Mouse (Mus musculus) neural tube, embryonic 13.5 days (tissue): ENCODE measurements around the gene Syngr2. TPM values are rescaled to one million over a fixed set of nuclear protein-coding genes. Genes with fewer than 3 reads are reported as not detected.

Experiments
- ATAC-seq: fragments of 200-750 bp; cut with Nextera tagmentation; 2 replicates; pipeline ENCODE4 v1.8.0; 2017; ENCODE audit warnings: low read depth, mild to moderate bottlenecking, moderate TSS enrichment, moderate library complexity
- H3K27ac ChIP-seq: fragments of 300-500 bp; sonication (generic); replicated peaks from 2 replicates; pipeline ENCODE4 v1.5.1; 2015; ENCODE audit warnings: moderate library complexity, mild to moderate bottlenecking, inconsistent platforms
- H3K27me3 ChIP-seq: fragments of 300-500 bp; sonication (generic); 2 replicates; pipeline ENCODE4 v1.6.1; 2015; ENCODE audit warnings: mild to moderate bottlenecking, inconsistent platforms
- H3K36me3 ChIP-seq: fragments of 300-500 bp; sonication (generic); 2 replicates; pipeline ENCODE4 v1.6.1; 2015; ENCODE audit warnings: mild to moderate bottlenecking, inconsistent platforms
- H3K4me1 ChIP-seq: fragments of 300-500 bp; sonication (generic); replicated peaks from 2 replicates; pipeline ENCODE4 v1.6.1; 2015; ENCODE audit warnings: inconsistent platforms
- H3K4me2 ChIP-seq: fragments of 300-500 bp; sonication (generic); 2 replicates; pipeline ENCODE4 v1.6.1; 2015; ENCODE audit warnings: inconsistent platforms, mild to moderate bottlenecking, moderate library complexity
- H3K4me3 ChIP-seq: fragments of 300-500 bp; sonication (generic); 2 replicates; pipeline ENCODE4 v1.5.1; 2015; ENCODE audit warnings: mild to moderate bottlenecking, inconsistent platforms
- H3K9ac ChIP-seq: fragments of 300-500 bp; sonication (generic); 2 replicates; pipeline ENCODE4 v1.6.1; 2015; ENCODE audit warnings: moderate library complexity, mild to moderate bottlenecking, inconsistent platforms
- H3K9me3 ChIP-seq: fragments of 300-500 bp; sonication (generic); 2 replicates; pipeline ENCODE4 v1.6.1; 2016; ENCODE audit warnings: inconsistent platforms
- WGBS: fragments of 180-500 bp; shearing (Covaris S2); methylation state at CpG from one replicate; pipeline ENCODE4 v1.1.7; 2015; 5-methylcytosine and 5-hydroxymethylcytosine counted together
- polyA plus RNA-seq: library from polyadenylated mRNA; unstranded; fragments of >200 nt; fragmentation: Nextera tagmentation; extraction: Ambion mirVana; gene quantifications from 2 replicates; pipeline ENCODE4 v1.2.1, GENCODE M21; 2015

Syngr2 gene
- polyA plus RNA-seq, 1 experiment from 2014 or later = 15.3 TPM

- Histone ChIP-seq H3K9ac (no peak overlapping the region), H3K4me1 (peaks cover 25% of the 10 kb centered on the region), H3K36me3 (no peaks in the 10 kb centered on the region), H3K4me2 (no peak overlapping the region), H3K27ac (no peak overlapping the region), H3K9me3 (no peaks in the 10 kb centered on the region), H3K27me3 (no peaks in the 10 kb centered on the region), H3K4me3 (no peak overlapping the region)
- WGBS = 55% methylated on average over 5 of the region's 5 CpGs
- ATAC-seq = no peak
Measured at GRCm38 (mm10) chr11:117846640-117847039, 37.2 kb downstream of the Syngr2 start.

DNA sequence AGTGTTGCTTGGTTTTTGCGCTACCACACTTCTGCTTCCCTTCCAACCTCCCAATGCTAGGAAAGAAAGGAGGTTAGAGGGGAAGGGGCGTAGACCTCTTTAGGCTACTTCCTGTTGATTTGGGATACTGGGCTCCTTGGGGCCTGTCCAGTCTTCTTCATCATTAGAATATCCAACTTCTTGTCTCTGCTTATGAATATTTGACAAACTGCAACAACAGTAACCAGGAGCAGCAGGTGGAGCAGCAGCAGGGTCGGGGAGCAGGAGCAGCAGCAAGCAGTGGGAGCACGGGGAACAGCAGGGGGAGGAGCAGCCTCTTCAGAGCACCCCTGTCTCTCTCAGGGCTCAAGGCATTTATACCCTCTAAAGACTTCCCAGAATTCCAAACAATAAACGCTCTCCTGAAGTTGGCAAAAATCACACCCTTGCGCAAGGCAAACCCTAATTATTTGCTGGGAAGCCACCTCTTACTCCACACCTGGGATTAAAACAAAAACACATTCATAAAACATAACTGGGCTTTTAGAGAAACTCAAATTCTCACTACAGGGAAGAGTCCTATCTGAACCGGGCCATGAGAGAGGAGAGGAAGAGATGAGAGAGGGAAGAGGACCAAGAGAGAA, 38.2 kb downstream of the Syngr2 start:
- H3K9ac ChIP-seq = peak overlapping the region; percentile 91
- H3K27me3 ChIP-seq = no peaks in the 10 kb centered on the region
- H3K27ac ChIP-seq = peak overlapping the region; percentile 99
- no peaks in the 10 kb centered on the region for H3K36me3 ChIP-seq
- WGBS = 82% methylated on average over 7 of the region's 7 CpGs
- peaks cover 25% of the 10 kb centered on the region for H3K4me1 ChIP-seq
- H3K4me2 ChIP-seq = peak overlapping the region; percentile 84
- no peak for ATAC-seq
- H3K9me3 ChIP-seq = no peaks in the 10 kb centered on the region
- H3K4me3 ChIP-seq = peak overlapping the region; percentile 65

DNA sequence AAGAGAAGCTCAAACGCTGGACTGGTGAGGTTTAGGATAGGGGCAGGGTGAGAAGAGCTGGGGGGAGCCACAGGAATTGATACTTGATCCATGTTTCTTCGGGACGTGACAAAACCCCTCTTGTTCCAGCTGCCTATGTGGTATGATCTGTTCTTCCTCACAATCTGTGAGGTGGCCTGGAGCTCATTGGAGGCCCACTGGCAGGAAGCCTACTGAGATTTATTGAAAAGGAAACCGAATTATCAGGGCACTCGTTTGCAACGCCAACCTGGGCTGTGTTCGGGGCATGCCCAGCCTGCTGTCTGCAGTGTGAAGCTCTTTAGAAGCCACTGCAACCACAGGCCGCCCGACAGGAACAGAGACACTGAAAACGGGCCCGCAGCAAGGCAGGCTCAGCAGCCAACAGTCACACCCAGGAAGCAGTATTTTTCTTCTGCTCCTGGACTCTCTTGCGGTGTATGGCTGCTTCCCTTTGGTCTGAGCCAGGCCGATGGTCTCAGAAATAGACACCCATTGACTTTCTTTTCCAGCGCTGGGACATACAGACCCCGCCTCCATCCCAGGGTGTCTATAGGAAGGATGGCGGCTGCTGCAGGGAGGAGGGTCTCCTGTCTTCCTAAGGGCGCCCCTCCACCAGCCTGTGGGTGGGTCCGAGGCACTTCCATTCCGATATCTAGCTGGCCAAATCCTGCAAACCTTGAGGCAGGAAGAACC, 39.0 kb downstream of the Syngr2 start:
- peak; percentile 92 for ATAC-seq
- Histone ChIP-seq H3K27ac (peak overlapping the region; percentile 99), H3K4me2 (peak overlapping the region; percentile 84), H3K4me1 (peaks cover 25% of the 10 kb centered on the region), H3K9me3 (no peaks in the 10 kb centered on the region), H3K9ac (peak overlapping the region; percentile 91), H3K27me3 (no peaks in the 10 kb centered on the region), H3K4me3 (peak overlapping the region; percentile 65), H3K36me3 (0 out of 2 replicates have a peak, but pooled peaks cover 6% of the 10 kb centered on the region)
- 10% methylated on average over 19 of the region's 19 CpGs for WGBS

GRCm38 (mm10) chr11:117848985-117849671, 39.7 kb downstream of the Syngr2 start, which contains the start of gene Birc5:
Birc5 (plus strand) TSS chr11:117849251.
- H3K27me3 ChIP-seq = no peaks in the 10 kb centered on the region
- WGBS = under 1% methylated on average over 51 of the region's 51 CpGs
- no peaks in the 10 kb centered on the region for H3K9me3 ChIP-seq
- peaks cover 25% of the 10 kb centered on the region for H3K4me1 ChIP-seq
- peak within 1 kb of the TSS; percentile 91 for H3K9ac ChIP-seq
- peak; percentile 94 for ATAC-seq
- H3K36me3 ChIP-seq = 0 out of 2 replicates have a peak, but pooled peaks cover 8% of the 10 kb centered on the region
- peak within 1 kb of the TSS; percentile 99 for H3K27ac ChIP-seq
- peak within 1 kb of the TSS; percentile 65 for H3K4me3 ChIP-seq
- peak within 1 kb of the TSS; percentile 84 for H3K4me2 ChIP-seq

DNA sequence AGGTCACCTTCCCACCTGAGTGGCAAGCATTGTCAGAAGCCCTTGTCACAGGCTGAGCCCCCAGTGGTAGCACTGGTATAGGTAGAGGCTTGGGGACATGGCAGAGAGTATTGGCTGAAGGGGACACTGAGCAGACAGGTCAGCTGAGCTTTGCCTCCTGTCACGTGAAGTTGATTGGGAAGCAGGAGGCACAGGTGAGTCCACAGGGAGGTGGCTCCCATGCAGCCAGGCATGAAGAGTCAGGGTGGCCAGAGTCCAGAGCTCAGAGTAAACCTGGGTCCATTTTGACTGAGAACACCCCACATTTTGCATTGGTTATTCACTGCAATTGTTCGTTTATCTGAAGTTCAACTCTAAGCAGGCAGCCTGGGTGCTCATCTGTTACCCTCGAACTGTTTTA, 43.4 kb downstream of the Syngr2 start:
- H3K27me3 ChIP-seq = no peaks in the 10 kb centered on the region
- peaks cover 22% of the 10 kb centered on the region for H3K4me1 ChIP-seq
- no peak overlapping the region for H3K9ac ChIP-seq
- WGBS = 85% methylated on average over 3 of the region's 3 CpGs
- H3K36me3 ChIP-seq = peaks cover 25% of the 10 kb centered on the region
- no peak overlapping the region for H3K4me3 ChIP-seq
- no peak for ATAC-seq
- H3K4me2 ChIP-seq = no peak overlapping the region
- no peak overlapping the region for H3K27ac ChIP-seq
- no peaks in the 10 kb centered on the region for H3K9me3 ChIP-seq

DNA sequence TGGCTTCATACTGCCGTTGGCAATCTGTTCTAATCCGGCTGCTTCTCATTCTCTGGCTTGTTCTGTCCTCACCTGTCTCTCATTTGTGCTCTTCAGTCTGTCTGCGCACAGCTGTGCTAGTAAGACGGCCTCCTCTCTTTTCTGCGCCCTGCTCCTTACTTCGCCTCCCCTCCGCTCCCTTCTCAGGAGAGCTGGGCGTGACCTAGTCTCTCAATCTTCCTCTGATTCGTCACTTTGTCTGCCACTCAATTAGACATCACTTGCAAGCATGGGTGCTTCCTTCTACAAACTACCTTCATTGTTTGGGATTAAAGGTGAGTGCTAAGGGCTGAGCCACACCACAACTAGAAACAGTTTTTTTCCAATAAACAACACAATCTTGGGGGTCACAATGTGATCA, 44.8 kb downstream of the Syngr2 start:
- 94% methylated on average over 9 of the region's 9 CpGs for WGBS

GRCm38 (mm10) chr11:117855360-117855759, 45.9 kb downstream of the Syngr2 start:
- Histone ChIP-seq H3K4me2 (no peak overlapping the region), H3K9ac (no peak overlapping the region), H3K36me3 (peaks cover 25% of the 10 kb centered on the region), H3K4me3 (no peak overlapping the region), H3K27ac (no peak overlapping the region), H3K27me3 (peaks cover 12% of the 10 kb centered on the region), H3K4me1 (peaks cover 7% of the 10 kb centered on the region), H3K9me3 (no peaks in the 10 kb centered on the region)
- WGBS = 95% methylated on average over 5 of the region's 5 CpGs
- ATAC-seq = no peak

More for the DNA sequence above, 44.8 kb downstream of the Syngr2 start:
- H3K4me2 ChIP-seq = no peak overlapping the region
- ATAC-seq = no peak
- no peak overlapping the region for H3K27ac ChIP-seq
- H3K4me1 ChIP-seq = peaks cover 14% of the 10 kb centered on the region
- H3K36me3 ChIP-seq = peaks cover 25% of the 10 kb centered on the region
- H3K4me3 ChIP-seq = no peak overlapping the region
- H3K9ac ChIP-seq = no peak overlapping the region
- peaks cover 1% of the 10 kb centered on the region for H3K27me3 ChIP-seq
- H3K9me3 ChIP-seq = no peaks in the 10 kb centered on the region

DNA sequence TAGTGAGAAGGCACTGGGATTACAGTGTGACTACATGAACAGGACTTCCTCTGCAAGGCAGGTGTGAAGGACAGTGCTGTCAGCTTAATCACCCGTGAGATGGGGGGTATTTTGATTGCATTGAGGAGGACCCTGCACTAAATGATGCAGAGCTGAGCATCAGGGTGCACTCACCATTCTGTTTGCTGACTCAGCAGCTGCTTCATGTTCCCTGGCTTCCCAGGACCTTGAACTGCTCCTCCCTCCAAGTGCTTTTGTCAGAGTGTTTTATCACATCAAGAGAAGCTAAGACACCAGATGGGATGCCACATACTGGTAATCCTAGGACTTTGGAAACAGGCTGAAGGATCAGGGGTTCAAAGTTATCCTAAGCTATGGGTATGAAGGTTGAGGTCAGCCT, 46.5 kb downstream of the Syngr2 start:
- no peak overlapping the region for H3K4me2 ChIP-seq
- 94% methylated on average over 1 of the region's 1 CpGs for WGBS

GRCm38 (mm10) chr11:117857462-117857861, 48.0 kb downstream of the Syngr2 start:
- WGBS = 94% methylated on average over 10 of the region's 10 CpGs
- Histone ChIP-seq H3K36me3 (peaks cover 25% of the 10 kb centered on the region), H3K9ac (no peak overlapping the region), H3K4me1 (peaks cover 9% of the 10 kb centered on the region; the same call in 1 of the 2 replicates), H3K4me2 (no peak overlapping the region), H3K27ac (no peak overlapping the region), H3K27me3 (peaks cover 33% of the 10 kb centered on the region), H3K4me3 (no peak overlapping the region), H3K9me3 (no peaks in the 10 kb centered on the region)
- ATAC-seq = no peak

More for the DNA sequence above, 46.5 kb downstream of the Syngr2 start:
- Histone ChIP-seq H3K4me1 (peaks cover 9% of the 10 kb centered on the region; the same call in 1 of the 2 replicates), H3K36me3 (peaks cover 25% of the 10 kb centered on the region), H3K27ac (no peak overlapping the region), H3K9ac (no peak overlapping the region), H3K27me3 (peaks cover 18% of the 10 kb centered on the region), H3K9me3 (no peaks in the 10 kb centered on the region), H3K4me3 (no peak overlapping the region)
- ATAC-seq = no peak

DNA sequence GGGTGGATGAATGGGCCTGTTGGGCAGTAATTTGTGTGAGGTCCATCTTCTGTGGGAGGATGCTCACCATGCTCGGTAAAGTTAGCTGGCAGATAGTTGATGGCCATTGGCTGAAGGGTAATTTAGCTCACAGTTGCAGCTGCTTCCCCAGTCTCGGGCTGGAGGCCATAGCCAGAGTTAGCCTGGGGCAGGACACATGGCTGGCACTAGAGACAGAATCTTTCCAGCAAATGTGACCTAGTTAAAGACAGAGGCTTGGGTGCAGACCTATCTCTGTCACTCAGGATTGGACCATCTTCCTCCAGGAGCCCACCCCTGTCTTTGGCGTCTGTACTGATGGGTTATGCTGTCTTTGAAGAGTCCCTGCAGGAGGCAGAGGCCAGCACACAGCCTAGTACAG, 48.9 kb downstream of the Syngr2 start:
- H3K27ac ChIP-seq = no peak overlapping the region
- no peaks in the 10 kb centered on the region for H3K9me3 ChIP-seq
- peaks cover 14% of the 10 kb centered on the region; the same call in 1 of the 2 replicates for H3K4me1 ChIP-seq
- peaks cover 39% of the 10 kb centered on the region for H3K27me3 ChIP-seq
- WGBS = 31% methylated on average over 3 of the region's 3 CpGs
- H3K4me3 ChIP-seq = no peak overlapping the region
- no peak for ATAC-seq
- no peak overlapping the region for H3K9ac ChIP-seq
- H3K36me3 ChIP-seq = peaks cover 19% of the 10 kb centered on the region
- no peak overlapping the region for H3K4me2 ChIP-seq

- 3% methylated on average over 23 of the region's 23 CpGs for WGBS
- H3K4me2 ChIP-seq = peak within 1 kb of the TSS; percentile 26; the same call in 1 of the 2 replicates
- ATAC-seq = no peak
- no peak within 1 kb of the TSS for H3K27ac ChIP-seq
- peak within 1 kb of the TSS; percentile 47; the same call in 1 of the 2 replicates for H3K9ac ChIP-seq
- H3K4me3 ChIP-seq = no peak within 1 kb of the TSS
- H3K4me1 ChIP-seq = peaks cover 22% of the 10 kb centered on the region
- peaks cover 41% of the 10 kb centered on the region for H3K27me3 ChIP-seq
- no peaks in the 10 kb centered on the region for H3K9me3 ChIP-seq
- H3K36me3 ChIP-seq = peaks cover 17% of the 10 kb centered on the region
Measured at GRCm38 (mm10) chr11:117860601-117861000, 51.1 kb downstream of the Syngr2 start, which contains the start of gene Tmem235. Tmem235 (plus strand) TSS chr11:117860752.
